8 mouse cellular contexts compared by ENCODE assay signal in genomic region chr10:81401521-81402226, GRCm38 (mm10). TPM values are rescaled to one million over a fixed set of nuclear protein-coding genes. Genes with fewer than 3 reads are reported as not detected.
DNase-seq lines count a peak whose midpoint lies in the region; ATAC-seq and TF ChIP-seq lines count a peak whose summit lies in the region.

No protein-coding gene starts in this region.

- H3K27ac ChIP-seq in liver, embryonic 15.5 days (replicated peaks) = peak overlapping the region; percentile 61
- peak overlapping the region; percentile 96 for H3K27ac ChIP-seq in neural tube, embryonic 11.5 days (ENCODE audit: low read depth, low read length)
- H3K27ac ChIP-seq in thymus, adult 2 months (ENCODE audit: control insufficient read depth, insufficient read depth, low read length) = no peak overlapping the region

- no peak overlapping the region for H3K9ac ChIP-seq in liver, embryonic 15.5 days
- H3K9ac ChIP-seq in neural tube, embryonic 11.5 days (ENCODE audit: low read length) = peak overlapping the region; percentile 41

- no peaks in the 10 kb centered on the region for H3K9me3 ChIP-seq in liver, embryonic 15.5 days (replicated peaks)
- H3K9me3 ChIP-seq in neural tube, embryonic 11.5 days (ENCODE audit: control insufficient read depth, low read length) = no peaks in the 10 kb centered on the region

- H3K27me3 ChIP-seq in liver, embryonic 15.5 days = peaks cover 43% of the 10 kb centered on the region
- peaks cover 16% of the 10 kb centered on the region; the same call in 1 of the 2 replicates for H3K27me3 ChIP-seq in neural tube, embryonic 11.5 days (ENCODE audit: control insufficient read depth, insufficient read depth, low read length)
- no peaks in the 10 kb centered on the region for H3K27me3 ChIP-seq in thymus, adult 2 months (ENCODE audit: control insufficient read depth, insufficient read depth, low read length)

- ATAC-seq in liver, embryonic 15.5 days (ENCODE audit: insufficient read depth) = peak; percentile 76
- ATAC-seq in neural tube, embryonic 11.5 days (ENCODE audit: insufficient read depth, low FRiP score, low TSS enrichment) = peak; percentile 83

- H3K4me2 ChIP-seq in liver, embryonic 15.5 days = peak overlapping the region; percentile 48
- H3K4me2 ChIP-seq in neural tube, embryonic 11.5 days (ENCODE audit: low read depth) = peak overlapping the region; percentile 32

- no peak overlapping the region for H3K4me3 ChIP-seq in liver, embryonic 15.5 days (replicated peaks)
- 0 out of 2 replicates have a peak overlapping the region, but pooled peaks have one; percentile 8 for H3K4me3 ChIP-seq in neural tube, embryonic 11.5 days (ENCODE audit: low read depth, low read length)
- H3K4me3 ChIP-seq in thymus, adult 2 months (ENCODE audit: control insufficient read depth, insufficient read depth, low read length) = no peak overlapping the region

- peaks cover 51% of the 10 kb centered on the region for H3K4me1 ChIP-seq in liver, embryonic 15.5 days (replicated peaks)
- H3K4me1 ChIP-seq in neural tube, embryonic 11.5 days (ENCODE audit: control insufficient read depth, insufficient read depth, low read length) = peaks cover 50% of the 10 kb centered on the region
- peaks cover 12% of the 10 kb centered on the region for H3K4me1 ChIP-seq in thymus, adult 2 months (replicated peaks; ENCODE audit: control insufficient read depth, insufficient read depth, low read length)

- peak; percentile 84 for DNase-seq in CD4-positive, CD25-positive, alpha-beta regulatory T cell, adult 2 months (ENCODE audit: low read depth, low spot score)
- peak; percentile 74 for DNase-seq in NIH3T3 (ENCODE audit: low read depth)
- peak; percentile 91 for DNase-seq in embryo, embryonic 11 days
- DNase-seq in heart, adult 8-10 months (ENCODE audit: low spot score) = peak; percentile 85
- peak; percentile 78 for DNase-seq in kidney, adult 18-20 months
- peak; percentile 87 for DNase-seq in neural tube, embryonic 11.5 days (ENCODE audit: low spot score)
- DNase-seq in thymus, adult 2 months = no peak

- TF ChIP-seq POLR2A in thymus, adult 2 months (IDR thresholded peaks at IDR 0.05; ENCODE audit: control insufficient read depth, extremely low read depth, insufficient read depth, low read length, poor library complexity) = no peak

- no peak for TF ChIP-seq CTCF in thymus, adult 2 months (IDR thresholded peaks at IDR 0.05; ENCODE audit: borderline replicate concordance, control insufficient read depth, extremely low read depth, insufficient read depth, low read length, poor library complexity)

- H3K36me3 ChIP-seq in liver, embryonic 15.5 days (replicated peaks) = peaks cover 17% of the 10 kb centered on the region
- no peaks in the 10 kb centered on the region for H3K36me3 ChIP-seq in neural tube, embryonic 11.5 days (ENCODE audit: control insufficient read depth, insufficient read depth, low read length)
- H3K36me3 ChIP-seq in thymus, adult 2 months (ENCODE audit: control insufficient read depth, insufficient read depth, low read length) = no peaks in the 10 kb centered on the region

- 16% methylated on average over 18 of the region's 18 CpGs for WGBS in liver, embryonic 15.5 days (ENCODE audit: insufficient replicate concordance)
- WGBS in neural tube, embryonic 11.5 days = 2% methylated on average over 17 of the region's 18 CpGs
- 77% methylated on average over 18 of the region's 18 CpGs for WGBS in thymus, adult 2 months

RNA-seq across cellular contexts. Expression of gene Smim24, which starts 8.8 kb away (rescaled TPM):
- 1 to 10 TPM; 1.4 to 2.4 (median 1.9) TPM for total RNA-seq in heart, adult 8-10 months (2022)
- polyA plus RNA-seq in liver, embryonic 15.5 days (2015; fragmentation: Nextera tagmentation; extraction: Ambion mirVana) = 1.9 and 2.3 TPM in 2 replicates
- polyA plus RNA-seq in neural tube, embryonic 11.5 days (2014; fragmentation: Nextera tagmentation; extraction: Ambion mirVana) = 1.9 and 3.5 TPM in 2 replicates
- 49.7 and 51.1 TPM in 2 replicates for polyA plus RNA-seq in thymus, adult 2 months (2012; rRNA removed)

RNA-seq across cellular contexts. Expression of gene Gm48552, which starts 12.9 kb away (rescaled TPM):
- total RNA-seq in heart, adult 8-10 months (2022) = under 1 TPM in 2 of 4 experiments, not detected in 2; 0.50 to 0.72 TPM
- polyA plus RNA-seq in liver, embryonic 15.5 days (2015; fragmentation: Nextera tagmentation; extraction: Ambion mirVana) = 0.56 TPM in 1 of 2 replicates, not detected in the other
- polyA plus RNA-seq in neural tube, embryonic 11.5 days (2014; fragmentation: Nextera tagmentation; extraction: Ambion mirVana) = 0.97 and 1.3 TPM in 2 replicates
- polyA plus RNA-seq in thymus, adult 2 months (2012; rRNA removed) = 7.5 and 8.4 TPM in 2 replicates

RNA-seq across cellular contexts. Expression of gene Gm48551, which starts 17.4 kb away (rescaled TPM):
- 1 to 10 TPM in 2 of 4 experiments, under 1 TPM in 2; 0.73 to 1.3 (median 1.0) TPM for total RNA-seq in heart, adult 8-10 months (2022)
- 0.75 and 0.88 TPM in 2 replicates for polyA plus RNA-seq in liver, embryonic 15.5 days (2015; fragmentation: Nextera tagmentation; extraction: Ambion mirVana)
- 1.7 and 3.0 TPM in 2 replicates for polyA plus RNA-seq in neural tube, embryonic 11.5 days (2014; fragmentation: Nextera tagmentation; extraction: Ambion mirVana)
- polyA plus RNA-seq in thymus, adult 2 months (2012; rRNA removed) = 4.1 and 5.3 TPM in 2 replicates

RNA-seq across cellular contexts. Expression of gene Dohh, which starts 17.4 kb away (rescaled TPM):
- 10 to 100 TPM; 49.1 to 55.0 (median 53.8) TPM for total RNA-seq in heart, adult 8-10 months (2022)
- 50.9 and 56.2 TPM in 2 replicates for polyA plus RNA-seq in liver, embryonic 15.5 days (2015; fragmentation: Nextera tagmentation; extraction: Ambion mirVana)
- 64.1 and 76.1 TPM in 2 replicates for polyA plus RNA-seq in neural tube, embryonic 11.5 days (2014; fragmentation: Nextera tagmentation; extraction: Ambion mirVana)
- 119 and 123 TPM in 2 replicates for polyA plus RNA-seq in thymus, adult 2 months (2012; rRNA removed)

RNA-seq across cellular contexts. Expression of gene Fzr1, which starts 23.4 kb away (rescaled TPM):
- 10 to 100 TPM; 25.9 to 39.0 (median 32.2) TPM for total RNA-seq in heart, adult 8-10 months (2022)
- 127 and 147 TPM in 2 replicates for polyA plus RNA-seq in liver, embryonic 15.5 days (2015; fragmentation: Nextera tagmentation; extraction: Ambion mirVana)
- 112 and 120 TPM in 2 replicates for polyA plus RNA-seq in neural tube, embryonic 11.5 days (2014; fragmentation: Nextera tagmentation; extraction: Ambion mirVana)
- polyA plus RNA-seq in thymus, adult 2 months (2012; rRNA removed) = 181 and 201 TPM in 2 replicates

Comparison
In these comparisons a context has a peak if more than half of its experiments do, and no peak if none do; other contexts are left out.
1. RNA of gene Smim24, which starts 8.8 kb away (polyA plus RNA-seq): 49.7 to 51.1 TPM in thymus, adult 2 months; 1.9 to 2.3 TPM in liver, embryonic 15.5 days and 1.9 to 3.5 TPM in neural tube, embryonic 11.5 days; every median in the first group is over 10 times any median in the second.